8 mouse cellular contexts compared by ENCODE assay signal in the genomic region with DNA sequence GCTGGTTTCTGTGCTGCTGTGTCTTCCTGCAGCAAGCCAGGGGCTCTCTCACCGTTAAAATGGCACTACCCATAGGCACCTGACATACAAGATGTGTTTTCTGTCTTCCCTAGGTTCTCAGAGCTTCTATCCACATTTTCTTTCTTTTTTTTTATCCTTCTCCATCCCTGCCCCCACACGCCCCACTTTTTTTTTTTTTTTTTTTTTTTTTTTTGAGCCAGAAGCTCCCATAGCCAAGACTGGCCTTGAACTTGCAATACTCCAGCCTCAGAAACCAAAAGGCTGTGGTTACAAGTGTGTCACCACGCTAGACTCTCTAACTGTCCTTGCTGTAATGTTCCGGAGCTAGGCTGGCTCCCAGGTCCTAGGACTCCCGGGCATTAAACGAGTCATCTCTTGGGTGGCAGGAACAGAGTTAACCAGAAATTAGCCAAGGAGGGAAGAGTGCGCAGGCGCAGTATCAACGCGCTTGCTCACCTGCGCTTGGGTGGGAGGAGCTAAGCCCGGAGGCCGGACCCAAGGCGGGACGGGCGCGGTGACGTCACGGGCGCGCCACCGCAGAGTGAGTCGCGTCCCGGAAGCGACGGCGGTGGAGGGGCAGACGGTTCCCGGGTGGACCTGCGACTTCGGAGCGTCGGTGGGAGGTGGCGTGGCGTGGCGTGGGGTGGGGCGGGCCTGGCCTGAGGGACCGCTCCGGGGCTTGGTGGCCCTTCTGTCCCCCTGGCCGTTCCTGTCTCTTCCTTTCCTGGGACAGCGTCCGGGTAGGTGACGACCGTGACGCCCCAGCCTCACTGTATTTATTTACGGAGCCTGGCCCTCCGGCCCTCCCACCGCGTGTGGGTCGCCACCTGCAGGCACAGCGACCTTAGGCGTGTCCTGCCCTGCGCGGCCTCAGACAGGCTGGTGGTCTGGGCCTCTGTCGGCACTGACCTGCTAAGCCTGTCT. TPM values are rescaled to one million over a fixed set of nuclear protein-coding genes. Genes with fewer than 3 reads are reported as not detected.
DNase-seq lines count a peak whose midpoint lies in the region; ATAC-seq lines count a peak whose summit lies in the region.

No protein-coding gene starts in this region.

- peaks cover 25% of the 10 kb centered on the region for H3K4me1 ChIP-seq in forebrain, embryonic 10.5 days
- H3K4me1 ChIP-seq in heart, embryonic 16.5 days (ENCODE audit: control insufficient read depth, insufficient read depth, low read length): peaks cover 14% of the 10 kb centered on the region; the same call in 1 of the 2 replicates
- H3K4me1 ChIP-seq in liver, embryonic 15.5 days (replicated peaks): peaks cover 46% of the 10 kb centered on the region
- peaks cover 10% of the 10 kb centered on the region for H3K4me1 ChIP-seq in neural tube, embryonic 12.5 days

- peaks cover 33% of the 10 kb centered on the region for H3K27me3 ChIP-seq in forebrain, embryonic 10.5 days (ENCODE audit: poor library complexity, severe bottlenecking)
- H3K27me3 ChIP-seq in heart, embryonic 16.5 days (ENCODE audit: control insufficient read depth, insufficient read depth, low read length): peaks cover 2% of the 10 kb centered on the region; the same call in 1 of the 2 replicates
- H3K27me3 ChIP-seq in liver, embryonic 15.5 days: peaks cover 32% of the 10 kb centered on the region
- H3K27me3 ChIP-seq in neural tube, embryonic 12.5 days (replicated peaks): peaks cover 22% of the 10 kb centered on the region

- peak overlapping the region; percentile 91 for H3K4me2 ChIP-seq in heart, embryonic 16.5 days (ENCODE audit: low read depth, low read length)
- H3K4me2 ChIP-seq in liver, embryonic 15.5 days: peak overlapping the region; percentile 90
- peak overlapping the region; percentile 97 for H3K4me2 ChIP-seq in neural tube, embryonic 12.5 days (replicated peaks)

- no peaks in the 10 kb centered on the region; the same call in 1 of the 2 replicates for H3K36me3 ChIP-seq in forebrain, embryonic 10.5 days (replicated peaks)
- no peaks in the 10 kb centered on the region for H3K36me3 ChIP-seq in heart, embryonic 16.5 days (ENCODE audit: control insufficient read depth, insufficient read depth)
- no peaks in the 10 kb centered on the region for H3K36me3 ChIP-seq in liver, embryonic 15.5 days (replicated peaks)
- no peaks in the 10 kb centered on the region for H3K36me3 ChIP-seq in neural tube, embryonic 12.5 days

- H3K9me3 ChIP-seq in forebrain, embryonic 10.5 days: no peaks in the 10 kb centered on the region
- no peaks in the 10 kb centered on the region for H3K9me3 ChIP-seq in heart, embryonic 16.5 days (replicated peaks; ENCODE audit: control insufficient read depth, low read length)
- H3K9me3 ChIP-seq in liver, embryonic 15.5 days (replicated peaks): no peaks in the 10 kb centered on the region
- no peaks in the 10 kb centered on the region for H3K9me3 ChIP-seq in neural tube, embryonic 12.5 days

- WGBS in forebrain, embryonic 10.5 days: 2% methylated on average over 55 of the region's 56 CpGs
- 2% methylated on average over 54 of the region's 56 CpGs for WGBS in heart, embryonic 16.5 days
- 1% methylated on average over 56 of the region's 56 CpGs for WGBS in liver, embryonic 15.5 days (ENCODE audit: insufficient replicate concordance)
- WGBS in neural tube, embryonic 12.5 days: 2% methylated on average over 56 of the region's 56 CpGs

- DNase-seq in CD8-positive naive resting alpha-beta T cell, adult 2 months (ENCODE audit: low read depth in 2 of 2, low spot score in 2 of 2): peak; percentile 88 to 92
- DNase-seq in c-Kit-positive CD71-negative TER-119-negative erythroid progenitor cells, embryonic 14.5 days (ENCODE audit: low read depth): peak; percentile 90
- DNase-seq in forebrain, embryonic 10.5 days (ENCODE audit: extremely low spot score, low spot score): peak; percentile 88
- DNase-seq in kidney, postnatal 36 days: peak; percentile 96 to 98
- DNase-seq in telencephalon, adult 2 months (ENCODE audit: low read depth, low spot score): peak; percentile 90

- peak overlapping the region; percentile 98 for H3K4me3 ChIP-seq in forebrain, embryonic 10.5 days
- peak overlapping the region; percentile 93 for H3K4me3 ChIP-seq in heart, embryonic 16.5 days (ENCODE audit: low read length)
- peak overlapping the region; percentile 92 for H3K4me3 ChIP-seq in liver, embryonic 15.5 days (replicated peaks)
- H3K4me3 ChIP-seq in neural tube, embryonic 12.5 days: peak overlapping the region; percentile 94

- peak overlapping the region; percentile 82 for H3K27ac ChIP-seq in forebrain, embryonic 10.5 days
- H3K27ac ChIP-seq in heart, embryonic 16.5 days (ENCODE audit: low read length): peak overlapping the region; percentile 51; the same call in 1 of the 2 replicates
- H3K27ac ChIP-seq in liver, embryonic 15.5 days (replicated peaks): peak overlapping the region; percentile 79
- no peak overlapping the region for H3K27ac ChIP-seq in neural tube, embryonic 12.5 days

- peak overlapping the region; percentile 90 for H3K9ac ChIP-seq in heart, embryonic 16.5 days (ENCODE audit: low read length)
- H3K9ac ChIP-seq in liver, embryonic 15.5 days: peak overlapping the region; percentile 89
- H3K9ac ChIP-seq in neural tube, embryonic 12.5 days: peak overlapping the region; percentile 89

- peak; percentile 92 for ATAC-seq in heart, embryonic 16.5 days (replicated peaks; ENCODE audit: extremely low read depth, insufficient read depth, low FRiP score)
- peak; percentile 91 for ATAC-seq in liver, embryonic 15.5 days (ENCODE audit: insufficient read depth)
- ATAC-seq in neural tube, embryonic 12.5 days (ENCODE audit: low FRiP score, low read depth): peak; percentile 90

RNA-seq across cellular contexts. Expression of gene Zfyve27, which starts 6.5 kb away (rescaled TPM):
- polyA plus RNA-seq in forebrain, embryonic 10.5 days (2016; fragmentation: Nextera tagmentation; extraction: Ambion mirVana): 27.0 and 30.3 TPM in 2 replicates
- polyA plus RNA-seq in heart, embryonic 16.5 days (2015; fragmentation: Nextera tagmentation; extraction: Ambion mirVana): 22.8 and 25.1 TPM in 2 replicates
- polyA plus RNA-seq in liver, embryonic 15.5 days (2015; fragmentation: Nextera tagmentation; extraction: Ambion mirVana): 8.8 and 10.1 TPM in 2 replicates
- polyA plus RNA-seq in neural tube, embryonic 12.5 days (2016; fragmentation: Nextera tagmentation; extraction: Ambion mirVana): 55.2 and 59.1 TPM in 2 replicates

RNA-seq across cellular contexts. Expression of gene Marveld1, which starts 23.1 kb away (rescaled TPM):
- polyA plus RNA-seq in forebrain, embryonic 10.5 days (2016; fragmentation: Nextera tagmentation; extraction: Ambion mirVana): 2.4 and 3.1 TPM in 2 replicates
- 7.3 TPM in 2 replicates for polyA plus RNA-seq in heart, embryonic 16.5 days (2015; fragmentation: Nextera tagmentation; extraction: Ambion mirVana)
- polyA plus RNA-seq in liver, embryonic 15.5 days (2015; fragmentation: Nextera tagmentation; extraction: Ambion mirVana): 3.2 and 4.7 TPM in 2 replicates
- 8.9 and 12.1 TPM in 2 replicates for polyA plus RNA-seq in neural tube, embryonic 12.5 days (2016; fragmentation: Nextera tagmentation; extraction: Ambion mirVana)

RNA-seq across cellular contexts. Expression of gene Sfrp5, which starts 31.8 kb away (rescaled TPM):
- polyA plus RNA-seq in forebrain, embryonic 10.5 days (2016; fragmentation: Nextera tagmentation; extraction: Ambion mirVana): 0.14 TPM in 1 of 2 replicates, not detected in the other
- polyA plus RNA-seq in heart, embryonic 16.5 days (2015; fragmentation: Nextera tagmentation; extraction: Ambion mirVana): 3.1 and 3.5 TPM in 2 replicates
- 0.12 TPM in 1 of 2 replicates, not detected in the other for polyA plus RNA-seq in liver, embryonic 15.5 days (2015; fragmentation: Nextera tagmentation; extraction: Ambion mirVana)
- polyA plus RNA-seq in neural tube, embryonic 12.5 days (2016; fragmentation: Nextera tagmentation; extraction: Ambion mirVana): 8.1 and 12.8 TPM in 2 replicates

RNA-seq across cellular contexts. Expression of gene Avpi1, which starts 41.4 kb away (rescaled TPM):
- 23.5 and 23.9 TPM in 2 replicates for polyA plus RNA-seq in forebrain, embryonic 10.5 days (2016; fragmentation: Nextera tagmentation; extraction: Ambion mirVana)
- 33.4 and 37.2 TPM in 2 replicates for polyA plus RNA-seq in heart, embryonic 16.5 days (2015; fragmentation: Nextera tagmentation; extraction: Ambion mirVana)
- polyA plus RNA-seq in liver, embryonic 15.5 days (2015; fragmentation: Nextera tagmentation; extraction: Ambion mirVana): 19.9 and 25.0 TPM in 2 replicates
- 9.0 and 9.3 TPM in 2 replicates for polyA plus RNA-seq in neural tube, embryonic 12.5 days (2016; fragmentation: Nextera tagmentation; extraction: Ambion mirVana)
